Mouse (Mus musculus) NIH3T3 (cell line): ENCODE measurements around the gene Gpx4.
A peak's percentile ranks its signal among the peaks of the same experiment; 100 is the strongest.
"Not testable (repeated sequence)": the region's sequence is repeated elsewhere in the genome, so short reads cannot be mapped to it uniquely, and the experiment has no call there.

Experiments used
- DNase-seq: peaks from one replicate; pipeline ENCODE4 v3.0.0-alpha.2; 2012; ENCODE audit warnings: low read depth

Gene Gpx4

DNA sequence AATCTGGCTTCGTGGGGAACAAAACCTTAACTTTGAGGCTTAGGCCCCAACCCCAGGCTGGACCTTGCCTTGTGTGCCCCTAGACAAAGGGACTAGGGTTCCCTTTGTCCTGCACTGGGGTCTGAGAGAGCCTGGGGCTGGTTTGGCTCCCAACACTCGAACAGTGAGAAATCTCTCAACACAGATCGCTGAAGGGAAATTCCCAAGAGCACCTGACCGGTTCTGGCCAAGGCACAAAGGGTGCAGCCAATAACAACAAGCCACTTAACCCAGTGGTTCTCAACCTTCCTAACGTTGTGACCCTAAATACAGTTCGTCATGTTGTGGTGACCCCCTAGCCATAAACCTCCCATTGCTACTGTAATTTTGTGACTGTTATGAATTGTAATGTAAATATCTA is 3.3 kb downstream of the Gpx4 start:
- DNase-seq, result no peak

GRCm38 (mm10) chr10:80050885-80051617 is 4.1 kb downstream of the Gpx4 start:
- no peak for DNase-seq

DNA sequence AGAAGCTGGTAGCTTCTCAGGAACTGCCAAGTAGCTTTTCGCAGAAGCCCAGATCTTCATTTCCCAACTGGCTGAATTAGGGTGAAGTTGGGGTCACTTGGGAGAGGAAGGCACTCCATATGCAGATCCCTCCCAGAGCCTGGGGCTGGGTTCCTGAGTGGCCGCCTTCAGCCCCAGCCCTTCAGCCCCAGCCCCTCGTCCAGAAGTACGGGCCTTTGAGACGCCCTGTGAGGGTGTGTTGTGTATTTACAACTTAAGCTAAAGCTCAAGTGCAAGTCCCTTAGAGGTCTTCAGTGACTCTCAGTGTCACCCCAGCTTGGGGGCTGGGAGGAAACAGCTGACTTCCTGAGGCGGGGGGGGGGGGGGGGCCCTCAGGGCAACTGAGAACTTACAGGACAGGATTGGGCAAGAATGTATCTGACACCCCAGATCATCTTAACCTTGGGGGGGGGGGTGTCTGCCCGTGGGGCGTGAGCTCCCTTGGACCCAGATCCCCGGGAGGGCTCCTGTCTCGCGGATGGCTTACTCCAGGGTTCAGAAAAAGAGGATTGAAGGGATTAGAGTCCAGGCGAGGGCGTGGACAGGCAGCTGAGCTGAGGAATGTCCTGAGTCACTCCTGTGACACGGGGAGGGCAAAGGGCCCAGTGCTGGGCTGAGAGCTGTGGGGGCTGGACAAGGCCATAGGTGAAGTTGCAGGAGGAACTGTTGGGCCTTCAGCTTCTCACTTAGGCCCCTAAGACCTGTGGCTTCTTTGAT is 4.8 kb downstream of the Gpx4 start:
- peak; percentile 74 for DNase-seq

DNA sequence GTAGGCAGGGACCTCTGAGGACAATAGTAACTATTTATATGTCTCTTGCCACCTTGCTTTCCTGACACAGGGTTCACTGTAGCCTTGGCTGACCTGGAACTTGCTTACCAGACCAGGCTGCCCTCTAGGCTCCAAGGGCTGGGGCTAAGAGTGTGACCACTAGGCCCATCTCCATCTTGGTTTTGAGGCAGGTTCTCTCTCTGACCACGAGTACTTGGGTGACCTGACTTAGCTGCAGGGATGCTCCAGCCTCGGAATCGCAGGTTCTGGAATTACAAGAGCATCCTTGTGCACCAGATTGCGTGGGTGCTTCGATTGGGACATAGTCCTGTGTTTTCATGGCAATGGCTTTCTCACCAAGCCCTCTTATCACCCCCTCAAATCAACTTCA is 5.4 kb downstream of the Gpx4 start:
- no peak for DNase-seq

GRCm38 (mm10) chr10:80053259-80053780 is 6.4 kb downstream of the Gpx4 start:
- DNase-seq, result peak; percentile 100

DNA sequence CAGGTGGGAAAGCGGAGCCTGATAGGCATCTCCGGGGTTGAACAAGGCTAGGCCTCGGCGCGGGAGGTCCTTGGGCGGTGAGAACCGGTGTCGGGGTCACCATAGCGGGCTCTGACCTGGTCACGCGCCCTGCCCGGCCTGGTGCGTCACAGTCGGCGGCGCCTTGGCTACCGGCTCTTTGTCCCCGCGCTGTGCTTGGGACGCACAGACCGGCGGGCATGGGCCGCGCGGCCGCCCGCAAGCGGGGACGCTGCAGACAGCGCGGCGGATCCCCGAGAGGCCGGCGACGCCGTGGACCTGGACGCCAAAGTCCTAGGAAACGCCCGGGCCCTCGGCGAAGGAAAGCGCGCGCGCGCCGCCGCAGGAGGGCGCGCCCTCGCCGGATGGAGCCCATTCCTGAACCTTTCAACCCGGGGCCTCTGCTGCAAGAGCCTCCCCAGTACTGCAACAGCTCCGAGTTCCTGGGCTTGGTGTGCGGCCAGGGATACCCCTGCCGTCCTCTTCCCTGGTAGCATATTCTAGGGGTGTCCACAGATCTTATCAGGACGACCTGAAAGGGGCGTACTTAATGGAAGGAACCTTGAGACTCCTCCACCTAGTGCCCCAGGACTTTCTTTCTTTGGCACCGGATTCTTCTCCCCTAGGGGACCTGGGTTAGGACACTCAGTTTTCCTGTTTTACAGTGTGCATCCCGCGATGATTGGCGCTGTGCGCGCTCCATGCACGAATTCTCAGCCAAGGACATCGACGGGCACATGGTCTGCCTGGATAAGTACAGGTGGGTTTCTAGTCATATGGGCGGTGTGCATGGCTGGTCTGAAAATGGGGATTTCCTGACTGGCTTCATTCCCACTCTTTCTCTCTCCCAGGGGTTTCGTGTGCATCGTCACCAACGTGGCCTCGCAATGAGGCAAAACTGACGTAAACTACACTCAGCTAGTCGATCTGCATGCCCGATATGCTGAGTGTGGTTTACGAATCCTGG is 7.2 kb downstream of the Gpx4 start:
- DNase-seq, result peak; percentile 87

GRCm38 (mm10) chr10:80054911-80055310 is 7.9 kb downstream of the Gpx4 start:
- not testable (repeated sequence) for DNase-seq

DNA sequence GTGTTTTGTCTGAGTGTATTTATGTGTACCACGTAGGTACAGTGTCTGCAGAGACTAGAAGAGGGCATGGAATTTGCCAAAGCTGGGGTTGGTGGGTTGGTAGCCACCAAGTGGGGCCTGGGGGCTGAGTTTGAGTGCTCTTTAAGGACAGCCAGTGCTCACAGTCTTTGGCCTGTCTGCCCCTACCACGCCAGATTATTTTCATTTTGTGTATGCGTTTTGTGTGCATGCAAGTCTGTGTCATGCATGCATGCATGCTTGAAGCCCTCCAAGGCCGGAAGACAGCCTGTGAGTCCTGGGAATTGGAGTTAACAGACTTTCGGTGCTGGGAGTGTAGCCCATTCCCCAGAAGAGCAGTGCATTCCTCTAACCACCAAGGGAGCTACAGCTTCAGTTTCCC is 8.4 kb downstream of the Gpx4 start:
- no peak for DNase-seq

DNA sequence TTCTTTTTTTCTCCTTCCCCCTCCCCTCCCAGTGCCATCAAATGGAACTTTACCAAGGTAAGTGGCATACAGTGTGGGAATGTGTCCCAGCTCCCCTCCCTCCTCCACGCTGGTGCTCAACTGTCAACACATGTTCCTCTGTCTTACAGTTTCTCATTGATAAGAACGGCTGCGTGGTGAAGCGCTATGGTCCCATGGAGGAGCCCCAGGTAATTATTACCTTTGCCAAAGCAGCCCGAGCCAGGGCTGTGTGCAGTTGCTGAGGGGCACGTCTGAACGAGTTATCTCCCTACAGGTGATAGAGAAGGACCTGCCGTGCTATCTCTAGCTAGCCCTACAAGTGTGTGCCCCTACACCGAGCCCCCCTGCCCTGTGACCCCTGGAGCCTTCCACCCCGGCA is 8.9 kb downstream of the Gpx4 start:
- no peak for DNase-seq

GRCm38 (mm10) chr10:80056506-80056905 is 9.5 kb downstream of the Gpx4 start:
- no peak for DNase-seq

DNA sequence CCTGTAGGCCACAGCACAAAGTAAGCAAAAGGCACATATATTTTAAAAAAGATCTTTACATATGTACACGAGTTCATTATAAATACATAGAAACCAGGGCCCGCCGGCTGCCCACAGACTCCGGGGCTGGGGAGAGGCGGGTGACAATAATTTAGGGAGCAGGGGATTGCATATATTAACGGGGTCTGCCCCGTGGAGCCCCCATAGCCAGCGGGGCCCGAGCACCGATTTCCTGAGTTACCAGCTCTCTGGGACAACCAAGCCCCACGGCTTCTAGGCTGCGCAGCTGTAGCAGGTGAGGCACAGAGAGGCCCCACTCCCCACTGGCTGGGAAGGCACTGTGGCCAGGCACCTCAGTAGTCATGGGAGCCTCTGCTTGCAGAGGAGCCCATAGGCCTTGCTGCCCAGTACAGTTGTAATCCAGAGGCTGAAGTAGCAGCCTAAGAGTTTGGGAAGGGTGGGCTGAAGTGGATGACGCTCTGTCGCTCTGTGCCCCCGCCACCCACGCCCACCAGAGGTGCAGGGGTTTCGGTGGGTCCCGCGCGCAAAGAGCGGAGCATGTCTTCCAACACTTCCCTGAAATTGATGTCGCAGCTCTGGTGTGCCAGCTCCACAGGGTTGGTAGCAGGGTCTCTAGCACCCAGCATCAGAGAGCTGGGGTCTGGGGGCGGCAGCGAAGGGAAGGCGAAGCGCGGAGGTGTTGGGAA is 10.2 kb downstream of the Gpx4 start:
- no peak for DNase-seq

GRCm38 (mm10) chr10:80057683-80058326 is 10.8 kb downstream of the Gpx4 start:
- DNase-seq, result no peak

DNA sequence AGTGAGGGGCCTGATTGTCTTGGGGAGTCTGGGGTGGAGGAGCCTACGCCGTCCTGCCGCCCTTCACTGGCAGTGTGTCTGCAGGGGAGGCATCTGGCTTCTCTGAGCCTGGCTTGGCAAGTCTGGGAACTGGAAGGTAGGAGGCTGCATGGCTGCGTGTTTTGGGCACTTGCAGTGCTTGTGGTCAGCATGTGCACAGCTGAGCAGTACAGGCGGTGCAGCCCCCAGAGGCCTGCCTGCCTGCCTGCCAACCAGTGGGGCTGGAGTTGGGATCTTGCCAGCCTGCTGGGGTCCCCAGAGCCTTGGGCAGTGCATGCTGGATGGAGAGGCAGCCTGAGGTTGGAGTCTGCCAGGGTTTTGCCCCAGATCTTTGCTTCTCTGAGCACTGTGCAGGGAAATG is 16.1 kb downstream of the Gpx4 start:
- DNase-seq, result peak; percentile 59

DNA sequence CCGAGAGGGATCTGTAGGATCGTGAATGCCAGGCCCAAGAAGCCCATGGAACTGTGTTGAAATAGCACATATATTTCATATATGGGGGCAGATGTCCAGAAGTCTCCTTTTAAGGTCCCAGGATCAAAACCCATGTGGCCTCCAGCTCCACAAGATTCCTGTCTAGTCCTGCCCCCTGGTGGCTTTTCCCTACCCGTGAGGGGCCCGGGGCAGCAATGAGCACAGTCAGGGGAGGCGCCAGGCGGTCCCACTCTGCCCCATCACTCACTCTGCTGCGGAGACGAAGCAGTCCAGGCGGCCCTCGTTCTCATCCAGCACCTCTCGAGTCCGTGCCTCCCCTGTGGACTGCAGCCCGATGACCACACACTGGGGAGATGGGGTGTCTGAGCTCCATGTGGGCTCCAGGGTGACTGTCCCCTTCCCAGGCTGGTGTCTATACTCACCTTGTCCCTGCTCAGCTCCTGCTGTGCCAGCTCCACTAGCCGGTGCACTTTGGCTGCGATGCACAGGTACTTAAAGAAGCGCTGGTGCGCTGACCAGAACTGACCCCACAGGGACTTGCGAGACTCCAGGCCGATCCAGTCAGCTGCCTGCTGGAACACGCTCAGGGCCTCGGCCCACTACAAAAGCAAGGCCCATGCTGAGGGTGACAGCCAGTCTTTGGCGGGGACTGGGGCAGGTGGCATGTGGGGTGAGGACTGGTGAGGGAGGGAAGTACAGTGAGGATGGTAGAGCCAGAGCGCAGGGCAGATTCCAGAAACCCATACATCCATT is 17.1 kb downstream of the Gpx4 start:
- peak; percentile 46 for DNase-seq

- DNase-seq, result no peak
These were observed 22.3 kb downstream of the Gpx4 start for GRCm38 (mm10) chr10:80069251-80069650.

DNA sequence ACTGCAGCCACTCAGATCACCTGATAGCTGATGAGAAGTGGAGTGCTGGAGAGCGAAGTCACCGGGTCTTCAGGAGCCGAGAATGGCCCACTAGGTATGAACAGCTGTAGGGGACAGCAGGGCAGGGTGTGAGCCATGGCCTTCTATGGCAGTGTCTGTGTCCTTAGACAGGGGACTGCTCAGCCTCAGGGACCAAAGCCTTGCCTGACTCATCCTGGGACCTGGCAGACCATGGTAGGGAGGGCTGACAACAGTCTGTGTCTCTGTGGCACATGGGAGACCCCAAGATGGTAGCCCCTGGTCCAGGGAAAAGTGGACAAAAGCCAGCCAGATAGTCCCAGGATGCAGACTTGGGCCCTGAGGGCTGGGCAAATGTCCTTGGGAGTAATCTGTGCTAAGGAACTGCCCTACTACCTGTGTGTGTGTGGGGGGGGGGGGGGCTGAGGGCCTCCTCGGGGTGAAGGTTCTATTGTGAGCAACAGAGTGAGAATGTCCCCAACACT is 23.0 kb downstream of the Gpx4 start:
- no peak for DNase-seq

DNA sequence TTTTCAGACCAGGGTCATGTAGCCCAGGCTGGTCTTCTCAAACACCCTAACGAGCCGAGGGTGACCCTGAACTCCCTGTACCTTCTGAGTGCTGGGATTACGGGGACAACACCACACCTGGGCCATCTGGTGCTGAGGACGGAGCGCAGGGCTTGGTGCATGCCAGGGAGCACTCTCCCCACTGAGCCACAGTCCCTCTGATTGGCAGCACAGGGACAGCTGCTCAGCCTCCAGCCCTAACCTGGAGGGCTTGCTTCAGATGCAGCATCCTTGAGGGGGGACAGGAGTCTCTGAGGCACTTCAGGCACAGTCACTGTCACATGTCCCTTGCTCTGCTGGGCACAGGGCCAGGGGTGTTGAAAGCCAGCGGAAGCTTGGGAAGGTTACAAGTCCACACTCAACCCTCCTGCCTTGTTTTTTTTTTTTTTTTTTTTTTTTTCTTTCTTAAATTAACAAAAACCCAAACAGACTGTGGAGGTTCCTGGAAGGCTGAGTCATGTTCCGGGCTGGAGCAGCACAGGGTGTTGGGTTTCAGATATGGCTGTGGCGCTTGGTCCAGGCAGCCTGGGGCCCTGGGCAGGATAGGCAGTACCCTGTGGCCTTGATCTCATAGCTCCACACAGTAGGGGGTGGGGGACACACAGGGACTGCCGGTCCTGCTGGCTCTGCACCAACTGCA is 24.0 kb downstream of the Gpx4 start:
- DNase-seq, result peak; percentile 93

GRCm38 (mm10) chr10:80071516-80071900 is 24.5 kb downstream of the Gpx4 start:
- no peak for DNase-seq
